In the genomic region with DNA sequence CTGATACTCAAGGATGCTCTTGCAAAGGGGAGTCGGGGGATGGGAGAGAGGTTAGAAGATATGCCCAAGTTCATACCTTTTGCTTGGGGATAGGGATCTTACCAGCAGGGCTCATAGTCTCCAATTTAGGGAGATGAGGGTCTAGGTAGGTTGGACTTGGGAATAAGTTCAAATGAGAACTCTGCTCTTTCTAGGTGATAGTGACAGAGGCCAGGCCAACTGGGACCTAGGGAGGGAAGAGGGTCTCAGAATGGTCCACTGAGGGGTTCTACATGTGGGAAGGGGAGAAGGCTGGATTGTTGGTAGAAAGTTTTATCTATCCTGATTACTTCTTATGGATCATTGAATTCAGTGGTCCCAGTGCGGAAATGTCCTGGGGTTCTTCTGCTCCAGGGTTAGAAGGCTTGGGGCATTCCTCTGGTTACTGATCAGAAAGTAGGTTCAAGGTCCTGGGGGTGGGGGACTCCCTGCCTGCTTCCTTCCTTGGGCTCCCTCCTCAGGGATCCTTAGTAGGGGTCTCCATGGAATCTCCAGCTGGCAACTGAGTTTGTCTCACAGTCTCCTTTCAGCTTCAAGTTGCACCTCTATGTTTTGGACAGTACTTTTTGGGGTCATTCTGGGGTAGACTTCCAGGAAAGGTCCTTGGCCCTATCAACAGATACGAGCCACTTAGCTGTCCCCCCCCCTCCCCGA, we compare ENCODE assay signal across 30 mouse cellular contexts. TPM values are rescaled to one million over a fixed set of nuclear protein-coding genes. Genes with fewer than 3 reads are reported as not detected.
DNase-seq lines count a peak whose midpoint lies in the region; ATAC-seq and TF ChIP-seq lines count a peak whose summit lies in the region.
"Had no signal": no experiment of that assay in that cellular context is flagged by ENCODE, and none has a peak within 500 bp of the region (broad histone marks: within the 10 kb centered on the region; RNA-seq: fewer than 3 reads in every experiment).

No protein-coding gene starts in this region.

- peak overlapping the region; percentile 25; the same call in 1 of the 2 replicates for H3K4me2 ChIP-seq in heart, embryonic 15.5 days
- H3K4me2 ChIP-seq in lung, postnatal 0 days (replicated peaks; ENCODE audit: low read depth, low read length): peak overlapping the region; percentile 67
- H3K4me2 ChIP-seq in limb, embryonic 15.5 days: peak overlapping the region; percentile 38
- H3K4me2 ChIP-seq: embryonic facial prominence, embryonic 12.5 days; hindbrain, embryonic 15.5 days; neural tube, embryonic 13.5 days had no signal

- peak overlapping the region; percentile 22; the same call in 1 of the 2 replicates for H3K27ac ChIP-seq in heart, embryonic 15.5 days
- peak overlapping the region; percentile 61 for H3K27ac ChIP-seq in lung, postnatal 0 days (ENCODE audit: low read length)
- H3K27ac ChIP-seq in limb, embryonic 15.5 days: peak overlapping the region; percentile 63
- H3K27ac ChIP-seq: embryonic facial prominence, embryonic 12.5 days; heart, adult 2 months; hindbrain, embryonic 15.5 days; liver, embryonic 14.5 days; neural tube, embryonic 13.5 days had no signal

- peak; percentile 80 for DNase-seq in heart, adult 11 months
- no peak for DNase-seq in heart, postnatal 10 days
- no peak for DNase-seq in heart, adult 18-20 months
- no peak for DNase-seq in lung, postnatal 0 days (ENCODE audit: low spot score)
- no peak for DNase-seq in lung, postnatal 4 days
- no peak for DNase-seq in adrenal gland, postnatal 10 days
- DNase-seq: adrenal gland, adult 8-10 months; cerebellum, adult 2 months; cerebellum, postnatal 25 days; forebrain, postnatal 0 days; gastrocnemius, postnatal 14 days; heart, adult 2 months; kidney, adult 8-10 months; kidney, postnatal 10 days; left cerebral cortex, postnatal 4 days; lung, postnatal 36 days had no signal

- ATAC-seq in heart, embryonic 15.5 days (replicated peaks; ENCODE audit: insufficient number of reproducible peaks, insufficient read depth, low FRiP score, low read depth): no peak
- ATAC-seq in lung, postnatal 0 days: no peak
- no peak for ATAC-seq in limb, embryonic 15.5 days (ENCODE audit: insufficient number of reproducible peaks, low FRiP score, low TSS enrichment, low read depth)
- ATAC-seq: activated CD4-positive, CD25-positive, alpha-beta regulatory T cell, adult 4 months; forebrain, postnatal 0 days; midbrain, embryonic 16.5 days had no signal

- no peak for TF ChIP-seq CTCF in lung, postnatal 0 days (IDR thresholded peaks at IDR 0.05)

- H3K4me3 ChIP-seq in heart, embryonic 15.5 days: no peak overlapping the region
- no peak overlapping the region; the same call in 1 of the 2 replicates for H3K4me3 ChIP-seq in lung, postnatal 0 days (ENCODE audit: low read depth, low read length)
- H3K4me3 ChIP-seq in limb, embryonic 15.5 days: peak overlapping the region; percentile 26
- H3K4me3 ChIP-seq: embryonic facial prominence, embryonic 12.5 days; heart, adult 2 months; hindbrain, embryonic 15.5 days; myocyte; neural tube, embryonic 13.5 days had no signal

- H3K9me3 ChIP-seq in heart, embryonic 15.5 days (replicated peaks): no peaks in the 10 kb centered on the region
- no peaks in the 10 kb centered on the region for H3K9me3 ChIP-seq in lung, postnatal 0 days (ENCODE audit: low read length)
- no peaks in the 10 kb centered on the region for H3K9me3 ChIP-seq in limb, embryonic 15.5 days
- H3K9me3 ChIP-seq: embryonic facial prominence, embryonic 12.5 days; hindbrain, embryonic 15.5 days; neural tube, embryonic 13.5 days had no signal

- H3K27me3 ChIP-seq in heart, embryonic 15.5 days: peaks cover 16% of the 10 kb centered on the region
- H3K27me3 ChIP-seq in lung, postnatal 0 days (replicated peaks; ENCODE audit: insufficient read depth, low read length): 0 out of 2 replicates have a peak, but pooled peaks cover 15% of the 10 kb centered on the region
- H3K27me3 ChIP-seq in limb, embryonic 15.5 days: peaks cover 72% of the 10 kb centered on the region

- no peak overlapping the region for H3K9ac ChIP-seq in heart, embryonic 15.5 days
- H3K9ac ChIP-seq in lung, postnatal 0 days (replicated peaks; ENCODE audit: low read depth): 0 out of 2 replicates have a peak overlapping the region, but pooled peaks have one; percentile 51
- H3K9ac ChIP-seq in limb, embryonic 15.5 days: no peak overlapping the region
- H3K9ac ChIP-seq: embryonic facial prominence, embryonic 12.5 days; forebrain, postnatal 0 days; hindbrain, embryonic 15.5 days; liver, embryonic 14.5 days; neural tube, embryonic 13.5 days had no signal

- intact Hi-C loops in heart, postnatal 10 days (cut with DNase I): no loop called here

- WGBS in heart, embryonic 15.5 days: 33% methylated on average over 4 of the region's 4 CpGs
- WGBS in lung, postnatal 0 days: 26% methylated on average over 4 of the region's 4 CpGs
- 26% methylated on average over 4 of the region's 4 CpGs for WGBS in limb, embryonic 15.5 days

- TF ChIP-seq EP300 in lung, postnatal 0 days (IDR thresholded peaks at IDR 0.05): no peak

- H3K36me3 ChIP-seq in heart, embryonic 15.5 days: 0 out of 2 replicates have a peak, but pooled peaks cover 9% of the 10 kb centered on the region
- H3K36me3 ChIP-seq in lung, postnatal 0 days (ENCODE audit: insufficient read depth, low read length): no peaks in the 10 kb centered on the region
- H3K36me3 ChIP-seq in limb, embryonic 15.5 days: 0 out of 2 replicates have a peak, but pooled peaks cover 2% of the 10 kb centered on the region
- H3K36me3 ChIP-seq: embryonic facial prominence, embryonic 12.5 days; hindbrain, embryonic 15.5 days; neural tube, embryonic 13.5 days had no signal

- H3K4me1 ChIP-seq in heart, embryonic 15.5 days (replicated peaks): peaks cover 50% of the 10 kb centered on the region
- 0 out of 2 replicates have a peak, but pooled peaks cover 3% of the 10 kb centered on the region for H3K4me1 ChIP-seq in lung, postnatal 0 days (ENCODE audit: insufficient read depth, low read depth, low read length)
- peaks cover 43% of the 10 kb centered on the region for H3K4me1 ChIP-seq in limb, embryonic 15.5 days

RNA-seq across cellular contexts. Expression of a gene that starts 10.4 kb away (rescaled TPM):
- 10 to 100 TPM; 28.0 to 32.2 TPM for total RNA-seq in heart, postnatal 10 days (2021)
- polyA plus RNA-seq in heart, embryonic 15.5 days (2015; fragmentation: Nextera tagmentation; extraction: Ambion mirVana): 30.1 and 33.8 TPM in 2 replicates
- 10 to 100 TPM; 18.5 to 25.8 TPM for total RNA-seq in heart, adult 18-20 months (2021)
- polyA plus RNA-seq in lung, postnatal 0 days (2015; fragmentation: Nextera tagmentation; extraction: Ambion mirVana): 25.3 and 26.7 TPM in 2 replicates
- 18.1 and 21.3 TPM in 2 replicates for polyA plus RNA-seq in limb, embryonic 15.5 days (2015; fragmentation: Nextera tagmentation; extraction: Ambion mirVana)
- 1 to 10 TPM; 2.3 to 2.9 TPM for total RNA-seq in adrenal gland, postnatal 10 days (2021)
- total RNA-seq: layer of hippocampus, postnatal 14 days; left cerebral cortex, adult 8-10 months; left cerebral cortex, postnatal 4 days; megakaryocyte-erythroid progenitor cell, adult 5-6 weeks had no signal
- polyA plus RNA-seq: activated CD4-positive, CD25-positive, alpha-beta regulatory T cell, adult 4 months; cerebellum, adult 2 months; forebrain, embryonic 11.5 days; forebrain, postnatal 0 days; intestine, embryonic 14.5 days; midbrain, embryonic 16.5 days; myocyte had no signal

Comparison
In these comparisons a context has a peak if more than half of its experiments do, and no peak if none do; other contexts are left out.
1. RNA of a gene that starts 10.4 kb away (total RNA-seq): 28.0 to 32.2 TPM in heart, postnatal 10 days and 18.5 to 25.8 TPM in heart, adult 18-20 months; 2.3 to 2.9 TPM in adrenal gland, postnatal 10 days; every median in the first group is over 4 times any median in the second.
2. Peak in every context shown above with its lines, with median percentiles within 50 percentile points of each other: H3K27ac ChIP-seq and H3K4me2 ChIP-seq.